Mouse (Mus musculus): ENCODE measurements around the gene Ly6g5c.

- TF ChIP-seq PAX5 (IDR thresholded peaks at IDR 0.05; ENCODE audit: low read length) = no peak
- TF ChIP-seq POLR2A (IDR thresholded peaks at IDR 0.05; ENCODE audit: low read depth, low read length) = no peak
- TF ChIP-seq CTCF (conservative IDR thresholded peaks at IDR 0.05 in 1 of 2, IDR thresholded peaks at IDR 0.05 in 1 of 2; ENCODE audit: low read depth in 2 of 2, low read length in 2 of 2) = no peak
- TF ChIP-seq ZNF384 (IDR thresholded peaks at IDR 0.05; ENCODE audit: low read depth, low read length) = no peak
- no peak for TF ChIP-seq BHLHE40 (IDR thresholded peaks at IDR 0.05; ENCODE audit: low read depth, low read length)
- TF ChIP-seq JUND (conservative IDR thresholded peaks at IDR 0.05; ENCODE audit: low read depth, low read length) = no peak
- TF ChIP-seq ZMIZ1 (IDR thresholded peaks at IDR 0.05; ENCODE audit: low read depth, low read length) = no peak
Observed at GRCm38 (mm10) chr17:35090166-35090932, 17.7 kb upstream of the Ly6g5c start.
